Comparison of ENCODE assay signal across 7 mouse cellular contexts in the genomic region with DNA sequence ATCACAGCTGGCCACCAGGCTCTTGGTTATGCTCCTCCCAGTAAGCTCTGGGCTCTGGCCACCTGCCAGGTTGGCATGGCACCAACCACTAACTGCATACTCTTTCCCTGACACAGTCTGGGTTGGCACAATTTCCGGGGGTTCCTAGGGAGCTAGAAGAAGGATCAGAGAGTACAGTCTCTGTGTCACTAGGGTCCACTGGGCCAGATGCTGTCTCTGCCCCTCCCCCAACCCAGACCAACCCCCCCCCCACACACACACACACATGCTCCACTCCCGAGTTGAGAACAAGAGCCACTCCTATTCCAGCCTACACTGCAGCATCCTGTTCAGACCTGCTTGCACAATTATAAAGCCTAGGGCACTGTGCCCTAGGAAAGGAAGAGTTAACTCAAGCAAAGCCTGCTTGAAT. TPM values are rescaled to one million over a fixed set of nuclear protein-coding genes. Genes with fewer than 3 reads are reported as not detected.
DNase-seq lines count a peak whose midpoint lies in the region; ATAC-seq and TF ChIP-seq lines count a peak whose summit lies in the region.

No protein-coding gene starts in this region.

- no peak overlapping the region for H3K4me3 ChIP-seq in embryonic facial prominence, embryonic 10.5 days
- H3K4me3 ChIP-seq in heart, adult 2 months, result no peak overlapping the region
- H3K4me3 ChIP-seq in neural tube, embryonic 14.5 days (ENCODE audit: low read depth, low read length), result no peak overlapping the region

- H3K9ac ChIP-seq in heart, adult 2 months (ENCODE audit: low read depth, low read length), result no peak overlapping the region
- H3K9ac ChIP-seq in neural tube, embryonic 14.5 days (replicated peaks; ENCODE audit: low read depth, low read length), result no peak overlapping the region

- H3K79me2 ChIP-seq in heart, adult 2 months (replicated peaks; ENCODE audit: control insufficient read depth, insufficient read depth, low read length), result no peaks in the 10 kb centered on the region

- H3K4me1 ChIP-seq in embryonic facial prominence, embryonic 10.5 days, result peaks cover 13% of the 10 kb centered on the region
- H3K4me1 ChIP-seq in heart, adult 2 months (ENCODE audit: control insufficient read depth, insufficient read depth, low read length), result no peaks in the 10 kb centered on the region
- H3K4me1 ChIP-seq in neural tube, embryonic 14.5 days (ENCODE audit: control insufficient read depth, insufficient read depth, low read length), result 0 out of 2 replicates have a peak, but pooled peaks cover 3% of the 10 kb centered on the region

- TF ChIP-seq EP300 in heart, adult 2 months (IDR thresholded peaks at IDR 0.05; ENCODE audit: insufficient read depth, low read depth, low read length), result no peak

- H3K36me3 ChIP-seq in embryonic facial prominence, embryonic 10.5 days (replicated peaks), result no peaks in the 10 kb centered on the region
- no peaks in the 10 kb centered on the region for H3K36me3 ChIP-seq in heart, adult 2 months (ENCODE audit: control insufficient read depth, insufficient read depth, low read length)
- no peaks in the 10 kb centered on the region for H3K36me3 ChIP-seq in neural tube, embryonic 14.5 days (ENCODE audit: control insufficient read depth, insufficient read depth, low read length)

- H3K9me3 ChIP-seq in embryonic facial prominence, embryonic 10.5 days, result peaks cover 6% of the 10 kb centered on the region; the same call in 1 of the 2 replicates
- H3K9me3 ChIP-seq in neural tube, embryonic 14.5 days (ENCODE audit: control insufficient read depth, low read length), result no peaks in the 10 kb centered on the region

- peak; percentile 97 for DNase-seq in adrenal gland, postnatal 10 days
- no peak for DNase-seq in embryonic facial prominence, embryonic 10.5 days (ENCODE audit: low spot score)
- DNase-seq in heart, adult 2 months, result peak; percentile 56 to 61
- DNase-seq in kidney, adult 18-20 months, result peak; percentile 92
- peak; percentile 98 for DNase-seq in left cerebral cortex, postnatal 4 days
- DNase-seq in urinary bladder, postnatal 14 days (ENCODE audit: low spot score), result peak; percentile 90

- WGBS in embryonic facial prominence, embryonic 10.5 days, result 50% methylated on average over 2 of the region's 2 CpGs
- WGBS in heart, adult 2 months, result 6% methylated on average over 2 of the region's 2 CpGs
- WGBS in neural tube, embryonic 14.5 days, result 24% methylated on average over 2 of the region's 2 CpGs

- intact Hi-C loops in heart, adult 2 months (cut with DNase I), result no loop called here
- intact Hi-C loops in left cerebral cortex, postnatal 4 days (cut with DNase I), result no loop called here

- peak; percentile 96 for ATAC-seq in neural tube, embryonic 14.5 days (ENCODE audit: low read depth)

- peak overlapping the region; percentile 62 for H3K27ac ChIP-seq in embryonic facial prominence, embryonic 10.5 days (replicated peaks)
- no peak overlapping the region for H3K27ac ChIP-seq in heart, adult 2 months
- H3K27ac ChIP-seq in neural tube, embryonic 14.5 days (ENCODE audit: low read depth, low read length), result peak overlapping the region; percentile 7

- no peak for TF ChIP-seq POLR2A in heart, adult 2 months (IDR thresholded peaks at IDR 0.05; ENCODE audit: insufficient read depth, low read depth, low read length)

- H3K27me3 ChIP-seq in embryonic facial prominence, embryonic 10.5 days (replicated peaks; ENCODE audit: low read depth, poor library complexity, severe bottlenecking), result no peaks in the 10 kb centered on the region
- no peaks in the 10 kb centered on the region for H3K27me3 ChIP-seq in heart, adult 2 months (ENCODE audit: control insufficient read depth, insufficient read depth, low read length)
- no peaks in the 10 kb centered on the region for H3K27me3 ChIP-seq in neural tube, embryonic 14.5 days (ENCODE audit: control insufficient read depth, insufficient read depth, low read length)

- no peak overlapping the region for H3K4me2 ChIP-seq in neural tube, embryonic 14.5 days (ENCODE audit: low read depth, low read length)

- no peak for TF ChIP-seq CTCF in heart, adult 2 months (IDR thresholded peaks at IDR 0.05)

RNA-seq across cellular contexts. Expression of gene Pwwp2a, which starts 38.6 kb away (rescaled TPM):
- 10 to 100 TPM; 33.2 to 42.0 TPM for total RNA-seq in adrenal gland, postnatal 10 days (2021)
- polyA plus RNA-seq in embryonic facial prominence, embryonic 10.5 days (2016; fragmentation: Nextera tagmentation; extraction: Ambion mirVana), result 27.5 and 28.8 TPM in 2 replicates
- total RNA-seq in heart, adult 2 months (2021), result 10 to 100 TPM; 16.8 to 18.3 TPM
- 7.4 and 12.1 TPM in 2 replicates for polyA plus RNA-seq in heart, adult 2 months (2012; rRNA removed)
- 10 to 100 TPM; 61.1 to 70.5 TPM for total RNA-seq in left cerebral cortex, postnatal 4 days (2021)
- 41.7 and 45.2 TPM in 2 replicates for polyA plus RNA-seq in neural tube, embryonic 14.5 days (2014; fragmentation: Nextera tagmentation; extraction: Ambion mirVana)

RNA-seq across cellular contexts. Expression of gene Fabp6, which starts 41.8 kb away (rescaled TPM):
- total RNA-seq in adrenal gland, postnatal 10 days (2021), result not detected
- polyA plus RNA-seq in embryonic facial prominence, embryonic 10.5 days (2016; fragmentation: Nextera tagmentation; extraction: Ambion mirVana), result not detected in 2 replicates
- total RNA-seq in heart, adult 2 months (2021), result not detected
- polyA plus RNA-seq in heart, adult 2 months (2012; rRNA removed), result not detected in 2 replicates
- total RNA-seq in left cerebral cortex, postnatal 4 days (2021), result not detected
- not detected in 2 replicates for polyA plus RNA-seq in neural tube, embryonic 14.5 days (2014; fragmentation: Nextera tagmentation; extraction: Ambion mirVana)

RNA-seq across cellular contexts. Expression of gene 4933415A04Rik, which starts 56.3 kb away (rescaled TPM):
- 1 to 10 TPM; 1.8 TPM for total RNA-seq in adrenal gland, postnatal 10 days (2021)
- polyA plus RNA-seq in embryonic facial prominence, embryonic 10.5 days (2016; fragmentation: Nextera tagmentation; extraction: Ambion mirVana), result 12.4 and 13.7 TPM in 2 replicates
- under 1 TPM; 0.26 to 0.68 TPM for total RNA-seq in heart, adult 2 months (2021)
- 0.23 and 0.29 TPM in 2 replicates for polyA plus RNA-seq in heart, adult 2 months (2012; rRNA removed)
- 1 to 10 TPM; 1.7 to 2.2 TPM for total RNA-seq in left cerebral cortex, postnatal 4 days (2021)
- 3.8 and 4.4 TPM in 2 replicates for polyA plus RNA-seq in neural tube, embryonic 14.5 days (2014; fragmentation: Nextera tagmentation; extraction: Ambion mirVana)
